Mouse (Mus musculus) thymus, adult 2 months (tissue): ENCODE measurements around the gene Tnni3k.

Experiments
- CTCF ChIP-seq: fragments of 200-500 bp; IDR thresholded peaks from 2 replicates; pipeline ENCODE4 v1.5.1; 2012; ENCODE audit warnings: mild to moderate bottlenecking, control low read depth, low read length, moderate library complexity, borderline replicate concordance; ENCODE audit not compliant: control insufficient read depth, poor library complexity, insufficient read depth; ENCODE audit errors: extremely low read depth
- POLR2A ChIP-seq: fragments of 200-500 bp; IDR thresholded peaks from 2 replicates; pipeline ENCODE4 v1.6.1; 2012; ENCODE audit warnings: mild to moderate bottlenecking, low read length, control low read depth, moderate library complexity; ENCODE audit not compliant: control insufficient read depth, poor library complexity, insufficient read depth; ENCODE audit errors: extremely low read depth

GRCm38 (mm10) chr3:155056606-155057005, 1.4 kb upstream of the Tnni3k start:
- TF ChIP-seq POLR2A (no peak), CTCF (no peak)
